Mouse (Mus musculus): ENCODE data around the gene Rita1.

Rita1 gene

DNA sequence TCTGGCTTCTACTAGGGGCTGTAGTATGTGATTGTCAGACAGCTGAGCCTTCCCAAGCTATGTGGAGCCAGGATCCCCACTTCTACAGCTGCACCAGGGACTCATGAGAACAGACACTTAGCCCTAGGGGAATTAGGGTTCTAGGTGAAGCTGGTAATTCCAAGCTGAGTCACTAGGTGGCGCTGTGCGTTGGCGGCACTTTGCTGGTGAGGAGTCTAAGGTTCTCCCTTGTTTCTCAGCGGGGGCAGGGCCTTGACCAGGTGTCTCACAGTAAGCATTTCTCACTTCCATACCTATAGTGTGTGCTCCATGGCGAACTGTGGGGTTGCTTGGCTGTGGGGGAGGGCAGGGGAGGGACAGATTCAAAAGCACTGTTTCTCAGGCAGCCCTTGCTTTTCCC lies 6.8 kb upstream of the Rita1 start:
- peaks cover 16% of the 10 kb centered on the region for H3K36me3 ChIP-seq (ENCODE audit: control insufficient read depth, insufficient read depth, low read length, poor library complexity, severe bottlenecking)
- peak; percentile 90 for DNase-seq (ENCODE audit: low read depth, low spot score)
- H3K27me3 ChIP-seq (ENCODE audit: control insufficient read depth, insufficient read depth, low read length, poor library complexity, severe bottlenecking), result no peaks in the 10 kb centered on the region

DNA sequence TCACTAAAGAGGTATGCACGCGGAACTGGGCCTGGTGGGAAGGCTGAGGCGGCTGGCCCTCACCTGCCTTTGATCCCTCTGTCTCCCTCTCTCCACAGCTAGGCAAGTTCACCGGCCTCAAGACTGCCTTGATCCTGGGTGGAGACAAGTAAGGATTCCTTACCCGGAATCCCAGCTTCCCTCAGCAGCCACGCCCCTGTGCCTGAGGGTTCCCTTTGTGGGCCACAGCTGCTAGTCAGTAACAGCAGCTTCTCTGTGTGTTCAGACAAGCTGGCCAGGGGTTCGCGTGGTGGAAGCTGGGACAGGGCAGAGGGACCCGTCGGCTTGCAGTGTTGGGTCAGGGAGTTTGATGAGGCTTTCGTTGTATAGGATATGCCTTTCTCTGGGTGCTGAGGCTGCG lies 6.4 kb upstream of the Rita1 start:
- H3K36me3 ChIP-seq (ENCODE audit: control insufficient read depth, insufficient read depth, low read length, poor library complexity, severe bottlenecking), result peaks cover 16% of the 10 kb centered on the region
- DNase-seq (ENCODE audit: low read depth, low spot score), result no peak
- no peaks in the 10 kb centered on the region for H3K27me3 ChIP-seq (ENCODE audit: control insufficient read depth, insufficient read depth, low read length, poor library complexity, severe bottlenecking)

DNA sequence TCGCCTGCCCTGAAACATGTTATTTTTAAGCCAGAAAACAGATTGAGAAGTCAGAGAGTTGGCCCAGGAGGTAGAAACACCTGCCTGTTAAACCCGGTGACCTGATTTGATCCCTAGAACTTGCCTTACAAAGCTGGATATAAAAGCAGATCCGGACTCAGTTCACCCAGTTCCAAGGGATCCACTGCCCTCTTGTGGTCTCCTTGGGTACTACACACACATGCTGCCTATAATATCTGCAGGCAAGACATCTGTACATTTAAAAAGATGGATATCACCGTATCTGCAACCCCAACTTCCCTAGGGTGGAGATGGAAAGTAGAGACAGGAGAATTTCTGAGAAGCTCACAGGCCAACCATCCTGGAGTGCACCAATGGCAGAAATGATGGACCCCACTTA lies 3.5 kb upstream of the Rita1 start:
- Histone ChIP-seq H3K27me3 (ENCODE audit: control insufficient read depth, insufficient read depth, low read length, poor library complexity, severe bottlenecking) (no peaks in the 10 kb centered on the region), H3K36me3 (ENCODE audit: control insufficient read depth, insufficient read depth, low read length, poor library complexity, severe bottlenecking) (peaks cover 11% of the 10 kb centered on the region)
- DNase-seq (ENCODE audit: low read depth, low spot score), result peak; percentile 74

DNA sequence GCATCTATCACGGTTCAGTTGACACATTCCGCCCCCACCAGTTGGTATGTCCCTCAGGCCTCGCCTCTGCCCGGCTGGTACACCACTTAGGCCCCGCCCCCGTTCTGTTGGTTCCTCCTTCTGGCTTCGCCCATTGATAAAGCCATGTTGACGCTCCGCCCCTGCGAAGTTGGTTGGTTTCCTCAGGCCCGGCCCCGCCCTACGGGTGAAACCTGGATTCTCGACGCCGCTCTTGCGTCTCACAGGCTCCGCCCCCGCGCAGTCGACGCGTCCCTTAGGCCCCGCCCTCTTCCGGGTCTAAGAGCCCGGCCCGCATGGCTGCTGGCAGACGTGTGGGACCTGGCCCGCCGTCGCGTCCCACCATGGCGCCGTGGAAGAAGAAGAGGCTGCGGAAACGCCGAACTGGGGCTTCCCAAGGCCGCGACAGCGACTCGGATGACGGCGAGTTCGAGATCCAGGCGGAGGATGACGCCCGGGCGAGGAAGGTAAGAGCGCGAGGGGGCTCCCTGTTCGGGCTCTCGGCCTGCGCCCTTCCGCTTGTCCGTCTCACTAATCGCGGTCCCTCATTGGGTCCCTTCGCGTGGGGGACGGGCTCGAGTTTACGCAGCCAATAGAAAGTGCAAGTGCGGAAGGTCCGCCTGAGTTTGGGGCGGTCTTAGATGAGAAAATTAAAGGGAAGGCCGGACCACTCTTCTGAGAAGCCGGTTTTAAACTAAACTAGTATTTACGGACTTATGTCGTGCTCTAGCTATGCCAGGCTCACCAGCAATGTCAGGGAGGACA lies 624 bp upstream of the Rita1 start:
- DNase-seq (ENCODE audit: low read depth, low spot score), result peak; percentile 100
- H3K27me3 ChIP-seq (ENCODE audit: control insufficient read depth, insufficient read depth, low read length, poor library complexity, severe bottlenecking), result no peaks in the 10 kb centered on the region
- H3K36me3 ChIP-seq (ENCODE audit: control insufficient read depth, insufficient read depth, low read length, poor library complexity, severe bottlenecking), result 0 out of 2 replicates have a peak, but pooled peaks cover 3% of the 10 kb centered on the region

DNA sequence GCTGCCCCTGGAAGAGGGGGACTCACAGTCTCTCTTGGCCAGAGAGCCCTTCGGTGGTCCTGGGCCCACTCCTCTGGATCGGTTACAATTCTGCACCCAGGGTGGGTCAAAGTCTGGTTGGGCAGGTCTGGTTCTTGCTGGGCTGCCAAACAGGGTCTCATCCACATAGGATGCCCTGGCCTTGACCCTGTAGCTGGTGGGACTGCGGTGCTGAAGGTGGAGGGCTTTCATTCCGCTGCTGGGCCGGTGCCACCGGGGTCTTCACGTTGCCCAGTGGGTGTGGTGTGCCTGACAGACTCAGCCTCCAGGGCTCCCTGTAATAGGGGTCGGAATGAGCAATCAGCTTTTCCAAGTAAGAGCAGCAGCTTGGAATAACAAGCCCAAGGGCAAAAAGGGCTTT lies 973 bp downstream of the Rita1 start:
- Histone ChIP-seq H3K36me3 (ENCODE audit: control insufficient read depth, insufficient read depth, low read length, poor library complexity, severe bottlenecking) (0 out of 2 replicates have a peak, but pooled peaks cover 2% of the 10 kb centered on the region), H3K27me3 (ENCODE audit: control insufficient read depth, insufficient read depth, low read length, poor library complexity, severe bottlenecking) (no peaks in the 10 kb centered on the region)
- DNase-seq (ENCODE audit: low read depth, low spot score), result no peak

DNA sequence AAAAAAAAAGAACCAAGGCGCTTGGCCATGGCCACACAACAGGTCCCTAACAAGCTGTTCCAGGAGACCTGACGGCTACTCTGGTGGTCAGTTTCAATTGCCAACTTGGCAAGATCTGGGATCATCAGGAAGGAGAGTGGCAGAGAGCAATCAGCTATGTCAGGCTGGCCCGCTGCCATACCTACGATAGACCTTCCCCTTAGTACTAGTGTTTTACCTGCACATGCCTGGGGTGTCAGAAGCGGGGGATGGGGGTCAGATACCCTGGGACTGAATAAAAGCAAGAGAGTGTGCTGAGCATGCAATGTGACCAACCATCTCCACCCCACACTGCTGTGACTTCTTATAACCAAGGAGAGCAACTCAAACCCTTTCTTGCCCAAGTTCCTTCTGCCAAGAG lies 1.5 kb downstream of the Rita1 start:
- H3K36me3 ChIP-seq (ENCODE audit: control insufficient read depth, insufficient read depth, low read length, poor library complexity, severe bottlenecking), result 0 out of 2 replicates have a peak, but pooled peaks cover 2% of the 10 kb centered on the region
- DNase-seq (ENCODE audit: low read depth, low spot score), result no peak

DNA sequence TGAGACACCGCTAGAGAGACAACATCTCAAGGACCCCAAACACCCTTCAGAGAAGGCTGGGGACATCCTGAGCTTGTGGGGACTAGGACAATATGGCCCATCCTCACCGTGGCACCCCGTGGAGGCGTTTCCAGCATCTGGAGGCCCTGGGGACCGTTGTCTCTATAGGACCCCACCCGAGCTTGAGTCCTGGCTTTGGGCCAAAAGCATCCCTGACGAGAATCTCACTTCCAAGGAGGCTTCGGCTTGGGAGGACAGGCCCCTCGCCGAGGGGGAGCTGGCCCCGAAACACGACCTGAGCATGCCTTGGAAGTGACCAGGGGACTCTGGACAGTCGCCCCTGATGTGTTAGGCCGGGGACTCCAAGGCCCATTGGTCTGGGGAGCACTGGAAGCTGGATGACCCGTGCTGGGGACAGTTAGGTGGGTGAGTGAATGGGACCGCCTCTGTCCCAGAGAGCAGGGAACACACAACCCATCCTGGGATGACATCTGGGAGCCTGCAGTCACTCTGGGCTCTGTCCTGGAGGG lies 3.1 kb downstream of the Rita1 start:
- no peaks in the 10 kb centered on the region for H3K27me3 ChIP-seq (ENCODE audit: control insufficient read depth, insufficient read depth, low read length, poor library complexity, severe bottlenecking)
- no peaks in the 10 kb centered on the region for H3K36me3 ChIP-seq (ENCODE audit: control insufficient read depth, insufficient read depth, low read length, poor library complexity, severe bottlenecking)
- no peak for DNase-seq (ENCODE audit: low read depth, low spot score)

More for the DNA sequence above, 1.5 kb downstream of the Rita1 start:
- H3K27me3 ChIP-seq (ENCODE audit: control insufficient read depth, insufficient read depth, low read length, poor library complexity, severe bottlenecking), result no peaks in the 10 kb centered on the region

DNA sequence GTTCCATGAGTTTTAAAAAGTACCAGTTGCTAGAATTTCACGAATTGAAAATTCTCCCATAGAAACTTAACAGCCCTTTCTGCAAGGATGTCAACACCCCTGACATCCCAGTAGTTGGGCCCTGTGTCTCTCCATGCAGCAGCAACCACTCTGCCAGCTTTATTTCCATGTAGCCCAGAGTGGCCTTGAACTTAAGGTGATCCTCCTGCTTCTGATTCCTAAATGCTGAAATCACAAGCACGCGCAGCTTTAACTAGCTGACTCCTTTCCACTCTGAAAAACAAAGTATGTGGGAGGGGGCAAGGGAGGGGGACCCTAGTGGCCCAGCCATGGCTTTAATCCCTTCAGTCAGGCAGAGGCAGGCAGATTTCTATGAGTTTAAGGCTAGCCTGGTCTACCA lies 5.1 kb downstream of the Rita1 start:
- no peak for DNase-seq (ENCODE audit: low read depth, low spot score)
- Histone ChIP-seq H3K27me3 (ENCODE audit: control insufficient read depth, insufficient read depth, low read length, poor library complexity, severe bottlenecking) (no peaks in the 10 kb centered on the region), H3K36me3 (ENCODE audit: control insufficient read depth, insufficient read depth, low read length, poor library complexity, severe bottlenecking) (no peaks in the 10 kb centered on the region)

DNA sequence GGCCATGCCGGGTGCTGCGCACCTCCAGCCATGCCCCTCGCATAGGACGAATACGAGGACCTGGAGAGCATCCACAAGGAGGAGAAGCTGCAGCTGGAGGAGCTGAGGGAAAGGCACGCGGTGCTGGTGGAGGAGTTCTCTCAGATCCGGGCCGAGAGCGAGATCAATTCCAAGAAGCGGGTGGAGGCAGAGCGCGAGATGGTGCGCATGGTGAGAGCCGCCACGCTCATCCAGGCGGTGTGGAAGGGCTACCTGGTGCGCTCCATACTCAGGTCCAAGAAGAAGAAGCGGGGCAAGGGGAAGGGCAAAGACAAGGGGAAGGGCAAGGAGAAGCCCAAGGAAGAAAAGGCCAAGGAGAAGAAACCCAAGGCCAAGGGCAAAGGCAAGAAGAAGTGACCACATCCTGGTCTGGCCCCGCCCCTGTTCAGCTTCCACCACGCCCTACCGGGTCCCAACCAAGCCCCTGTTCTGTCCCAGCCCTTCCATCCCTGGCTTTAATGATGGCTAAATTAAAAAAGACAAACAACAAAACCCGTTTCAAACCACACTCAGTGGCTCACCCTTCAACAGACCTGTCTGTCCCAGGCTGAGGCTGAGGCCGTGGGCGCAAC lies 5.7 kb downstream of the Rita1 start:
- no peak for DNase-seq (ENCODE audit: low read depth, low spot score)
- Histone ChIP-seq H3K36me3 (ENCODE audit: control insufficient read depth, insufficient read depth, low read length, poor library complexity, severe bottlenecking) (no peaks in the 10 kb centered on the region), H3K27me3 (ENCODE audit: control insufficient read depth, insufficient read depth, low read length, poor library complexity, severe bottlenecking) (no peaks in the 10 kb centered on the region)

DNA sequence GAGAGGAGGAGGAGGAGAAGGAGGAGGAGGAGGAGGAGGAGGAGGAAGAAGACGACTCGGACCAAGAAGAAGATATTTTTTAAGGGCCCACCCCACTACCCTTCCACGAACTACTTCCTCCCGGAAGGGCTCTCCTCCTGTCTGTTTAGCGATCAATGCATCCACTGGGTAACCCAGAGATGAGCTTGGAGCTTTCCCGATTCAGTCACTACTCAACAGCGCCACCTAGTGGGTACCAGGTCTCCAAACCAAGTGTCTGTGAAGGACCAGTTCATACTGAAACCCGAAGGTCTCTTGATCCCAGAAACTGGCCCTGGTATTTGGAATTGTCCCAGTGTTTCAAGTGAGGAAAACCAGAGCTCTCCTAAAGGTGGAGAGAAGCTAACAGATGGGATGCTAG lies 6.7 kb downstream of the Rita1 start:
- DNase-seq (ENCODE audit: low read depth, low spot score), result peak; percentile 94
- Histone ChIP-seq H3K36me3 (ENCODE audit: control insufficient read depth, insufficient read depth, low read length, poor library complexity, severe bottlenecking) (no peaks in the 10 kb centered on the region), H3K27me3 (ENCODE audit: control insufficient read depth, insufficient read depth, low read length, poor library complexity, severe bottlenecking) (no peaks in the 10 kb centered on the region)

DNA sequence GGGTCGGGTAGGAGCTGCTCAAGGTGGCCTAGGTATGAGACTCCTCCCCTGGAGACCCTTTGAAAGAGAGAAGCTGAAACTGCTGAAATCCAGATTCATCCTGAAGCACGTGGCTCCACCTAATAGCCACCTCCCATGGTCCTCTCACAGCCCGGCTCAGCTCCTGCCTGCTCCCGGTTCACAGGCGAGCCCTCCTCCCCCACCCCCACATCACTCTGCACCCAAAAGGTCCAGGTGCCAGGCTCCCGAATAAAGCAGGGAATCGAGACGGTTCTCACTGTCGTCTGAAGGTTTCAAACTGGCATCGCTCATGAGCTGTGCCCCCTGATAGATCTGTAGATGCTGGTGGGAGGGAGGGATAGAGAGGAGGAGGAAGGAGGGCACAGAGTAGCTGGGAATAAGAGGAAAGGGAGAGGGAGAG lies 7.1 kb downstream of the Rita1 start:
- no peak for DNase-seq (ENCODE audit: low read depth, low spot score)
- no peaks in the 10 kb centered on the region for H3K27me3 ChIP-seq (ENCODE audit: control insufficient read depth, insufficient read depth, low read length, poor library complexity, severe bottlenecking)
- H3K36me3 ChIP-seq (ENCODE audit: control insufficient read depth, insufficient read depth, low read length, poor library complexity, severe bottlenecking), result no peaks in the 10 kb centered on the region

DNA sequence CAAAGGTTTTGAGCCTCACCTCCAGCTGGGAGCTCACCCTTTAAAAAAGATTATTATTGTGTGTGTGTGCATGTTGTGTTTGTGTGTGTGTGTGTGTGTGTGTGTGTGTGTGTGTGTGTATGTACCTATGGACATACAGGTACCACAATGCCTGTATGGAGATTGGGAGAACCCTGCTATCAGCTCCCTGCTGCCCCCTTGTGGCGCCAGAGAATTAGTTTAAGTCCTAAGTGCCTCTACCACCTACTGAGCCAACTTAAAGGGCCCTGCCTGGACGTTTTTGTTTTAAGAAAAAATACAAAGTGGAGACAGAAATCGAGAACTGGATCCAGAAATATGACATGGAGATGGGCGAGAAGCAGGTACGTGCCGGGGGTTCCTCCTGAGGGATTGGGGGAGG lies 7.5 kb downstream of the Rita1 start:
- H3K36me3 ChIP-seq (ENCODE audit: control insufficient read depth, insufficient read depth, low read length, poor library complexity, severe bottlenecking), result no peaks in the 10 kb centered on the region
- peak; percentile 89 for DNase-seq (ENCODE audit: low read depth, low spot score)
- H3K27me3 ChIP-seq (ENCODE audit: control insufficient read depth, insufficient read depth, low read length, poor library complexity, severe bottlenecking), result no peaks in the 10 kb centered on the region

DNA sequence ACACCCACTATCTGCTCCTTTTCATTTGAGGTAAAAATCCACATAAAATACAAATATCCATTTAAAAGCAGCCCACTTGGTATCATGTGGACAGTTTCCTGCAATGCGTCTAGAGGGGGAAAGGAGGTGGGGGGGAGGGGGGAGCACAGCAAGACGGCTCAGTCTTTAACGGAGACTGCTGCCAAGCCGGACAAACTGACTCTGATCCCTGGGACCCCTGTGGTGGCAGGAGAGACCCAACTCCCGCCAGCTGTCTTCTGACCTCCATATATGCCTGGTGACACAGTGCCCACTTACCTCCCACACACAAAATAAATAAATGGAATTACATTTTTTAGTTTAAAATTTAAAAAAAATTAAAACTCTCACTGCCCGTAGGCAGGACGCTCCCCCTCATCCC lies 8.9 kb downstream of the Rita1 start:
- H3K36me3 ChIP-seq (ENCODE audit: control insufficient read depth, insufficient read depth, low read length, poor library complexity, severe bottlenecking), result no peaks in the 10 kb centered on the region
- DNase-seq (ENCODE audit: low read depth, low spot score), result no peak

DNA sequence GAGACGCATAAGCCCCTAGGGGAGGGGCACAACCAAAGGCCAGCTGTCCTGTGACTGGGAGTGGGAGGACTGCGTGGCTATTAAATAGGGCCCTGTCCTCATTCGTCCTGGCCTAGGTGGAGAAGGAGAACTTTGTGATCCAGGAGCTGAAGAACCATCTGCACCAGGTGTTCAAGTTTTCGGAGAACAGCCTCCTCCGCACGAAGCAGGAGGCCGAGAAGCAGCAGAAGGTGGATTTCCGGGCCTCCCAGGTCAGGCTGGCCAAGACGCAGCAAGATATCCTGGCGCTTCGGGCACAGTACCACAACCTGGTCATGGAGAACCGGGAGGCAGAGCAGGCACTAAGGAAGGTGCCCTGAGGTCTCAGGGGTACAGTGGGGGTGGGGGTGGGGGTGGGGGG lies 10.2 kb downstream of the Rita1 start:
- no peaks in the 10 kb centered on the region for H3K27me3 ChIP-seq (ENCODE audit: control insufficient read depth, insufficient read depth, low read length, poor library complexity, severe bottlenecking)
- no peak for DNase-seq (ENCODE audit: low read depth, low spot score)
- H3K36me3 ChIP-seq (ENCODE audit: control insufficient read depth, insufficient read depth, low read length, poor library complexity, severe bottlenecking), result no peaks in the 10 kb centered on the region

More for the DNA sequence above, 8.9 kb downstream of the Rita1 start:
- H3K27me3 ChIP-seq (ENCODE audit: control insufficient read depth, insufficient read depth, low read length, poor library complexity, severe bottlenecking), result no peaks in the 10 kb centered on the region

DNA sequence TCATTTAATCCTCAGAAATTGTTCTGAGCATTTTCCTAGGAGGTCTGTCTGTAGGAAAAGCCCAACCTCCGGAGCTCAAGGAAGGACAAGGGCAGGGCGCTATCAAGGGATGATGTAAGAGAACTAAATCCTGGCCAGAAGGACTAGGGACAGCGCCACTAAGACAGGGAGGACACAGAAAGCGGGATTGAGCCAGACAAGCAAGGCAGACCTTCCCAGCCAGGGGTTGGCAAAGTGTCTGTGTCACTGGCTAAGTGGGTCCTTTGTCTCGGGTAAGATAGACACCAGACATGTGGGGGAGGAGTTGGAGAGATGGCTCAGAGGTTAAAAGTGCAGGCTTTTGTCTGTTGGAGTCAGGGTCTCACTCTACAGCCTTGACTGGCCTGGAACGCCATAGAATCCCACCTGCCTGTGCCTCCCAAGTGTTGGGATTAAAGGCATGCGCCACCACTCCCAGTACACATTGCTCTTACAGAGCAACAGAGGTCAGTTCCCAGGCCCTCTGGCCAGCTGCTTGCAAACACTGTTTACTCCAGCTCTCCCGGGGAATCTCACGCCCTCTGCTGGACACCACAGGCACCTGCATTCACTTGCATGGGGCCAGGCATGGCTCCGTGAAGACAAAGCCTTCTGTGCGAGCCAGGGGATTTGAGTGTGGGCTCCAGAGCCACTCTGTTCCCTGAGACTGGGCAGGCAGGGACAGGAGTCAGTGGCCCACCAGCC lies 11.3 kb downstream of the Rita1 start:
- Histone ChIP-seq H3K36me3 (ENCODE audit: control insufficient read depth, insufficient read depth, low read length, poor library complexity, severe bottlenecking) (no peaks in the 10 kb centered on the region), H3K27me3 (ENCODE audit: control insufficient read depth, insufficient read depth, low read length, poor library complexity, severe bottlenecking) (no peaks in the 10 kb centered on the region)
- no peak for DNase-seq (ENCODE audit: low read depth, low spot score)

Measured in splenic B cell, adult 2 months (primary cell).